Mouse (Mus musculus): ENCODE measurements at regions not wholly inside any gene's neighbourhood (a gene's known extent, or its start where the extent isn't known, plus 50 kb on each side); places are given as distances from the start of the nearest gene placed in this dataset.
"Not testable (repeated sequence)": the region's sequence is repeated elsewhere in the genome, so short reads cannot be mapped to it uniquely, and the experiment has no call there.

DNA sequence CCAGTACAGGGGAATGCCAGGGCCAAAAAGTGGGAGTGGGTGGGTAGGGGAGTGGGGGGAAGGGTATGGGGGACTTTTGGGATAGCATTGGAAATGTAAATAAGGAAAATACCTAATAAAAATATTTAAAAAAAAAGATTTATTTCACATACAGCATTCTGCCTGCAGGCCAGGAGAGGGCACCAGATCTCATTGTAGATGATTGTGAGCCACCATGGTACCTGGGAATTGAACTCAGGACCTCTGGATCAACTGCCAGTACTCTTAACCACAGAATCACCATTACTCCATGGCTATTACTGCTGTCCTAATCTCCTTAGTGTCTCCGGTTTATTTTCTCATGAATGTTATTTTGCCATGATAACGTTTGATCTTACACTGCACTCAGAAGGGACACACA is 132.1 kb upstream of the Gdi2 start:
- not testable (repeated sequence) for H3K9ac ChIP-seq (replicated peaks); ATAC-seq (replicated peaks); H3K9me3 ChIP-seq; H3K4me1 ChIP-seq; H3K4me3 ChIP-seq; H3K36me3 ChIP-seq; H3K27me3 ChIP-seq; H3K4me2 ChIP-seq (replicated peaks); H3K27ac ChIP-seq (replicated peaks)
- 83% methylated on average over 2 of the region's 2 CpGs for WGBS

DNA sequence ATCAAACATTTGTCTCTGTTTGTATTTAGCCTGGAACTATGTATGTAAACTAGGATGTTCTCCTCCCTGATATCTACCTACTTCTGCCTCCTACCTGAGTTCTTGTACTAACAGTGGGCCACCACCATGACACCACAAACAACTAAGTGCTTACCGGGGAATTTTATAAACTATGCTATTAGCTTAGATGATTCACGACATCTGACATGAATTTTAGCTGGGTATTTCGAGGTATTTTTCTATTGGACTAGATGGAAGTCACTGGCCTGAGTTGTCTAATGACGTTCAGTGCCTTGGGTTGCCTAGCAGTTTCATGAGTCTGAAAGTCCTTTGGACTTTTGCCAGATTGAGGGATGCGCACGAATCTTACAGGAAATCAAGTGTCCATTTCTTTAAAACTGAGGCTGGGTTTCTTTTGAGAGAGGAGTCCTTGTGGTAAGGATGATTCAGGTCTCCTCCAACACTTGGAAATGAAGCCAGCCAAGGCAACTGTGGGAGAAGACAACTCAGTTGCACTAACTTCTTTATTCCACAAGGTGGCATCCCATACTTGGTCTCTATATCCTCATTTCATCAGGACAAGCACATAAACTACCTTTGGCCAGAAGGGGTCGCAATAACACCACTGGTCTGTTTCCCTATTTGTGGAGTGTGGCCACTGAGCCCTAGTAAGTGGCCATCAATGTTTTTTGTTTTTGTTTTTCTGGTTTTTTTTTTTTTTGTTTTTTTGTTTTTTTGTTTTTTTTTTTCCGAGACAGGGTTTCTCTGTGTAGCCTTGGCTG is 131.4 kb upstream of the Gdi2 start:
- not testable (repeated sequence) for H3K27me3 ChIP-seq; H3K9me3 ChIP-seq; H3K4me3 ChIP-seq; H3K9ac ChIP-seq (replicated peaks); H3K27ac ChIP-seq (replicated peaks); H3K4me1 ChIP-seq; H3K4me2 ChIP-seq (replicated peaks); H3K36me3 ChIP-seq
- ATAC-seq (replicated peaks), result peak; percentile 64; the same call in 1 of the 2 replicates
- WGBS, result 42% methylated on average over 8 of the region's 8 CpGs

- H3K9me3 ChIP-seq; H3K4me1 ChIP-seq; H3K9ac ChIP-seq (replicated peaks); ATAC-seq (replicated peaks); H3K36me3 ChIP-seq; H3K4me2 ChIP-seq (replicated peaks); H3K27me3 ChIP-seq; H3K4me3 ChIP-seq; H3K27ac ChIP-seq (replicated peaks): not testable (repeated sequence)
- 73% methylated on average over 3 of the region's 3 CpGs for WGBS
Measured at GRCm38 (mm10) chr13:3410281-3410680, 127.6 kb upstream of the Gdi2 start.

GRCm38 (mm10) chr13:3417026-3417425 is 120.8 kb upstream of the Gdi2 start:
- no peak overlapping the region for H3K9ac ChIP-seq (replicated peaks)
- no peak overlapping the region for H3K4me3 ChIP-seq
- no peak for ATAC-seq (replicated peaks)
- H3K27ac ChIP-seq (replicated peaks), result no peak overlapping the region
- WGBS, result 74% methylated on average over 1 of the region's 1 CpGs
- H3K27me3 ChIP-seq, result no peaks in the 10 kb centered on the region
- no peaks in the 10 kb centered on the region for H3K4me1 ChIP-seq
- H3K36me3 ChIP-seq, result no peaks in the 10 kb centered on the region
- H3K9me3 ChIP-seq, result 0 out of 2 replicates have a peak, but pooled peaks cover 5% of the 10 kb centered on the region
- H3K4me2 ChIP-seq (replicated peaks), result no peak overlapping the region

GRCm38 (mm10) chr13:3455374-3455773 is 82.5 kb upstream of the Gdi2 start:
- not testable (repeated sequence) for H3K4me2 ChIP-seq (replicated peaks); ATAC-seq (replicated peaks); H3K9me3 ChIP-seq

DNA sequence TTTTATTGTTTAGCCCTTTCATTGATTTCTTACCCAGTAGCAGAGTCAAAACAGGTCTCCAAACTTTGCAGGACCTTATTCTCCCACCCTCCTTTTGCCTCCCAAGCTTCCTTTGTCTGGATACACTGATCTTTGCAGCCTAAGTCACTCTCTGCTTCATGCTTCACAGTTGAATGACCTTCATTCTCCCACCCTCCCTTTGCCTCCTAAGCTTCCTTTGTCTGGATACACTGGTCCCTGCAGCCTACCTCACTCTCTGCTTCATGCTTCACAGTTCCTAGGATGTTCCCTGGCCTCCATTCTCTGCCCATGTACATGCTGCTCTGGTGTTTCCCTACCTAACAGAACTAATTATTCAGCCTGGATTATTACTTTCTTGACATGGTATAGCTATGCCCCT is 61.0 kb upstream of the Gdi2 start:
- Histone ChIP-seq H3K36me3 (no peaks in the 10 kb centered on the region), H3K4me1 (peaks cover 4% of the 10 kb centered on the region; the same call in 1 of the 2 replicates), H3K27me3 (no peaks in the 10 kb centered on the region), H3K4me3 (no peak overlapping the region), H3K9ac (replicated peaks) (no peak overlapping the region), H3K4me2 (replicated peaks) (no peak overlapping the region), H3K27ac (replicated peaks) (no peak overlapping the region), H3K9me3 (no peaks in the 10 kb centered on the region)
- ATAC-seq (replicated peaks), result no peak

More at GRCm38 (mm10) chr13:3455374-3455773, 82.5 kb upstream of the Gdi2 start:
- not testable (repeated sequence) for H3K4me1 ChIP-seq; H3K4me3 ChIP-seq; H3K27me3 ChIP-seq; H3K36me3 ChIP-seq; H3K27ac ChIP-seq (replicated peaks); H3K9ac ChIP-seq (replicated peaks)
- 88% methylated on average over 6 of the region's 6 CpGs for WGBS

GRCm38 (mm10) chr13:3477997-3478728 is 59.7 kb upstream of the Gdi2 start:
- peak; percentile 99 for ATAC-seq (replicated peaks)
- peak overlapping the region; percentile 78 for H3K4me3 ChIP-seq

More at GRCm38 (mm10) chr13:3477997-3478728, 59.7 kb upstream of the Gdi2 start:
- Histone ChIP-seq H3K9ac (replicated peaks) (peak overlapping the region; percentile 62), H3K4me1 (peaks cover 4% of the 10 kb centered on the region; the same call in 1 of the 2 replicates), H3K36me3 (no peaks in the 10 kb centered on the region), H3K4me2 (replicated peaks) (peak overlapping the region; percentile 93), H3K27ac (replicated peaks) (no peak overlapping the region), H3K9me3 (no peaks in the 10 kb centered on the region), H3K27me3 (no peaks in the 10 kb centered on the region)
- 3% methylated on average over 44 of the region's 45 CpGs for whole genome bisulfite sequencing
